Mouse (Mus musculus) G1E (cell line): ENCODE measurements around the gene Cnih4. TPM values are rescaled to one million over a fixed set of nuclear protein-coding genes. Genes with fewer than 3 reads are reported as not detected.

Source experiments
- ATAC-seq: 2 replicates; pipeline ENCODE4 v1.8.0; 2016; ENCODE audit warnings: mild to moderate bottlenecking; ENCODE audit not compliant: insufficient number of reproducible peaks, poor library complexity, low FRiP score, severe bottlenecking; ENCODE audit errors: extremely low read depth
- DNase-seq: peaks from one replicate; pipeline ENCODE4 v3.0.0; 2012; ENCODE audit warnings: low spot score
- H3K27me3 ChIP-seq: 2 replicates; pipeline ENCODE4 v1.6.1; 2012; ENCODE audit warnings: mild to moderate bottlenecking, low read length, inconsistent platforms; ENCODE audit not compliant: insufficient read depth
- H3K36me3 ChIP-seq: replicated peaks from 2 replicates; pipeline ENCODE3; 2012; ENCODE audit warnings: mild to moderate bottlenecking, inconsistent platforms
- H3K4me1 ChIP-seq: 2 replicates; pipeline ENCODE4 v1.6.1; 2012; ENCODE audit warnings: low read depth, low read length, inconsistent platforms, mixed read lengths; ENCODE audit not compliant: insufficient read depth
- H3K4me3 ChIP-seq: 2 replicates; pipeline ENCODE4 v1.5.1; 2012; ENCODE audit warnings: low read depth, mild to moderate bottlenecking, inconsistent platforms, low read length, moderate library complexity, mixed read lengths
- H3K9me3 ChIP-seq: replicated peaks from 2 replicates; pipeline ENCODE4 v1.6.1; 2012; ENCODE audit warnings: inconsistent platforms
- CTCF ChIP-seq: IDR thresholded peaks from 2 replicates; pipeline ENCODE4 v1.5.1; 2012; ENCODE audit warnings: low read depth, low read length, inconsistent platforms, mixed read lengths
- GATA1 ChIP-seq: IDR thresholded peaks from 2 replicates; pipeline ENCODE4 v1.6.1; 2012; ENCODE audit warnings: borderline replicate concordance, low read length, inconsistent platforms, mixed read lengths
- GATA2 ChIP-seq: IDR thresholded peaks from 2 replicates; pipeline ENCODE4 v1.6.1; 2012; ENCODE audit warnings: low read depth, low read length, inconsistent platforms, borderline replicate concordance
- POLR2AphosphoS5 ChIP-seq: IDR thresholded peaks from 2 replicates; pipeline ENCODE4 v1.6.1; 2012; ENCODE audit warnings: low read depth, low read length, inconsistent platforms; ENCODE audit not compliant: insufficient replicate concordance
- TAL1 ChIP-seq: conservative IDR thresholded peaks from 2 replicates; pipeline ENCODE4 v1.6.1; 2012; ENCODE audit warnings: low read depth, low read length, inconsistent platforms, mixed read lengths
- polyA plus RNA-seq: library from polyadenylated mRNA; stranded (reverse); fragments of >175 nt; gene quantifications from 2 replicates; pipeline ENCODE4 v1.2.3, GENCODE M21; 2012
- total RNA-seq, 2 experiments: library from RNA; stranded (forward) in 1 of 2; stranded (reverse) in 1 of 2; fragments of 200-1000 nt in 1 of 2; fragments of >200 nt in 1 of 2; fragmentation: Nextera tagmentation in 1 of 2; gene quantifications; 2 replicates each; pipeline ENCODE4 v1.2.3; 2014 to 2017

Cnih4 gene
- total and polyA plus RNA-seq, 3 experiments: 5.9 to 56.2 (median 55.8) TPM

DNA sequence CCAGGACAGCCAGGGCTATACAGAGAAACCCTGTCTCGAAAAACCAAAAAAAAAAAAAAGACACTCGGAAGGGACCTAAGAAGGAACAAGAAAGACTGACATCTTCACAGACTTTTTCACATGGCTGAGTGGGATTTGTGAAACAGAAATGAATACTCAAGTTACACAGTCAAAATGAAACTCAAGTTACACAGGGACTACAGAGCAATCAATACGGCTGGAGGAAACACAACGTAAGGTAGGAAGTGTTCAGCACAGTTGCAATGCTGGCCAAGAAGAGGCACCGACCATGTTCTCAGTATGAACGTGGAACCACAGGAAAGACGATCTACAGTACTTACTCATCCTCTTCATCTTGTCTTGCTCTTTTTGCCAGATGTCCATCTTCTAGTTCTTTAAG lies 5.8 kb upstream of the Cnih4 start:
- H3K9me3 ChIP-seq: no peaks in the 10 kb centered on the region
- ATAC-seq (no peak), DNase-seq (no peak)
- peaks cover 8% of the 10 kb centered on the region for H3K4me1 ChIP-seq
- no peaks in the 10 kb centered on the region for H3K27me3 ChIP-seq
- H3K4me3 ChIP-seq: no peak overlapping the region
- no peak for TF ChIP-seq GATA2
- TF ChIP-seq POLR2AphosphoS5: no peak
- no peak for TF ChIP-seq TAL1
- TF ChIP-seq GATA1: no peak
- TF ChIP-seq CTCF: no peak
- H3K36me3 ChIP-seq: peaks cover 75% of the 10 kb centered on the region

DNA sequence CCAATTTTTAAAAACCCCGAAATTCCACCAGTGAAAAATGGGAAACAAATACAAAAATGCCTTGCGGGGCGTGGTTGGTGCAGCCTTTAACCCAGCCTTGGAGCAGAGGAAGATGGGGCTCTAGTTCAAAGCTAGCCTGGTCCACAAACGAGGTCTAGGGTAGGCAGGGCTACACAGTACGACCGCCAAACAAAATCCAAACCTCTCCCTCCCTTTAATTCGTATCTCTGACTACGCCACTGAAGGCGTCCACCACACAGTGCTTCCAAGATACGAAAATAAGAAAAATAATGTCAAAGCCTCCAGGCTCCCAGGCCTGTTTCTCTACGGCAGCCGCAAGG lies 914 bp upstream of the Cnih4 start:
- ATAC-seq: no peak
- peak overlapping the region; percentile 81 for H3K4me3 ChIP-seq
- TF ChIP-seq GATA2 (no peak), GATA1 (no peak), POLR2AphosphoS5 (no peak), TAL1 (no peak), CTCF (no peak)
- no peaks in the 10 kb centered on the region for H3K9me3 ChIP-seq
- peaks cover 39% of the 10 kb centered on the region for H3K36me3 ChIP-seq
- H3K27me3 ChIP-seq: no peaks in the 10 kb centered on the region
- H3K4me1 ChIP-seq: peaks cover 28% of the 10 kb centered on the region
- DNase-seq: no peak

- no peaks in the 10 kb centered on the region for H3K27me3 ChIP-seq
- TF ChIP-seq TAL1: no peak
- TF ChIP-seq CTCF: no peak
- TF ChIP-seq POLR2AphosphoS5: no peak
- TF ChIP-seq GATA1: no peak
- H3K4me3 ChIP-seq: peak overlapping the region; percentile 81
- peaks cover 29% of the 10 kb centered on the region for H3K36me3 ChIP-seq
- DNase-seq (no peak), ATAC-seq (no peak)
- no peaks in the 10 kb centered on the region for H3K9me3 ChIP-seq
- H3K4me1 ChIP-seq: peaks cover 42% of the 10 kb centered on the region
These were observed 473 bp downstream of the Cnih4 start for GRCm38 (mm10) chr1:181144966-181145365.

GRCm38 (mm10) chr1:181146187-181146586 lies 1.7 kb downstream of the Cnih4 start:
- DNase-seq (no peak), ATAC-seq (no peak)
- TF ChIP-seq GATA2: no peak
- TF ChIP-seq POLR2AphosphoS5: no peak
- no peak for TF ChIP-seq GATA1
- no peak for TF ChIP-seq TAL1
- no peak for TF ChIP-seq CTCF
- Histone ChIP-seq H3K4me1 (peaks cover 50% of the 10 kb centered on the region), H3K4me3 (no peak overlapping the region; the same call in 1 of the 2 replicates), H3K36me3 (peaks cover 22% of the 10 kb centered on the region), H3K27me3 (no peaks in the 10 kb centered on the region), H3K9me3 (no peaks in the 10 kb centered on the region)

DNA sequence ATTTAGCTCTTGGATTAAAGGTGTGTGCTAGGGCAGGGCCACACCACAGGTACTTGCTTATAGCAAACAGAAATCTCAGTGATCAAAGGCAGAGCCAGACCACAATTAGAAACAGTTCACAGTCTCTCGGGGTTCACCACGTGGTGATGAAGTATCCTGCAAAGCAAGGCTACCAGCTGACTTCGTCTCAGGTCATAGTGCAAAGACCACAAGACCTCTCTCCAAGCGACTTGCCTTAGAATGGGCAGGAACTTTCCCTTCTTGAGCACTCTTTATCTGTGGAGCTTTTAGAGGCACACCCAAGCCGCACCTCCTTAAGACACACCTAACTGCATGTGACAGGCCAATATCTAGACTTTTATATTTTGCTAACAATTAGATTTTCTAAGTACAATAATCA lies 4.0 kb downstream of the Cnih4 start:
- H3K9me3 ChIP-seq: no peaks in the 10 kb centered on the region
- ATAC-seq (no peak), DNase-seq (no peak)
- TF ChIP-seq TAL1 (no peak), CTCF (no peak), GATA2 (no peak), GATA1 (no peak), POLR2AphosphoS5 (no peak)
- H3K36me3 ChIP-seq: peaks cover 12% of the 10 kb centered on the region
- H3K4me3 ChIP-seq: no peak overlapping the region
- H3K27me3 ChIP-seq: no peaks in the 10 kb centered on the region
- H3K4me1 ChIP-seq: peaks cover 51% of the 10 kb centered on the region

- Histone ChIP-seq H3K4me1 (peaks cover 53% of the 10 kb centered on the region), H3K27me3 (no peaks in the 10 kb centered on the region), H3K4me3 (no peak overlapping the region), H3K9me3 (no peaks in the 10 kb centered on the region), H3K36me3 (peaks cover 20% of the 10 kb centered on the region)
- no peak for TF ChIP-seq GATA1
- TF ChIP-seq GATA2: no peak
- no peak for TF ChIP-seq TAL1
- TF ChIP-seq POLR2AphosphoS5: no peak
- DNase-seq (no peak), ATAC-seq (no peak)
These were observed 5.0 kb downstream of the Cnih4 start for GRCm38 (mm10) chr1:181149373-181150017.

DNA sequence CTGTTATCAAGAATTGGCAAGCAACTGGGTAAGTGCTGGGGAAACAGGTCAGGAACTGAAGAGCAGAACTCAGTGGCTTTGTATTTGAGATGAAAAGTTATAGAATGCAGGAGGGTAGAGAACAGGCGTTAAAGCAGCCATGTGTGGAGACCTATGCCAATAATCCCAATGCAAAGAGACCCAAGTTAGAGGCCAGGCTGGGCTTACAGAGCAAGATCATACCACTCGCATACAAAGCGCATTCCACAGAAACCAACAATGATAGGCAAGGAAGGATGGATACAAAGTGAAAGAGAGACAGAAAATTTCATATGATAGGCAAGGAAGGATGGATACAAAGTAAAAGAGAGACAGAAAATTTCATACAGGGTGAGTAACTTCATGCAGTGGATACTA lies 5.9 kb downstream of the Cnih4 start:
- Histone ChIP-seq H3K9me3 (no peaks in the 10 kb centered on the region), H3K4me3 (peak overlapping the region; percentile 88), H3K36me3 (peaks cover 29% of the 10 kb centered on the region), H3K4me1 (peaks cover 50% of the 10 kb centered on the region), H3K27me3 (no peaks in the 10 kb centered on the region)
- TF ChIP-seq GATA1 (no peak), POLR2AphosphoS5 (no peak), GATA2 (no peak), TAL1 (no peak), CTCF (no peak)
- no peak for ATAC-seq
- no peak for DNase-seq
